Mouse (Mus musculus): ENCODE measurements around the gene Myo3a. TPM values are rescaled to one million over a fixed set of nuclear protein-coding genes. Genes with fewer than 3 reads are reported as not detected.
"Not testable (repeated sequence)": the region's sequence is repeated elsewhere in the genome, so short reads cannot be mapped to it uniquely, and the experiment has no call there.

Gene Myo3a
- polyA plus RNA-seq, 1 experiment from 2014 or later = not detected

GRCm38 (mm10) chr2:22587469-22588169 lies 360.3 kb downstream of the Myo3a start:
- not testable (repeated sequence) for DNase-seq (ENCODE audit: low spot score); H3K27ac ChIP-seq; H3K9me3 ChIP-seq (replicated peaks); H3K4me3 ChIP-seq; H3K4me1 ChIP-seq; H3K36me3 ChIP-seq; H3K27me3 ChIP-seq (ENCODE audit: low read depth, poor library complexity, severe bottlenecking)
- WGBS = 86% methylated on average over 14 of the region's 14 CpGs

DNA sequence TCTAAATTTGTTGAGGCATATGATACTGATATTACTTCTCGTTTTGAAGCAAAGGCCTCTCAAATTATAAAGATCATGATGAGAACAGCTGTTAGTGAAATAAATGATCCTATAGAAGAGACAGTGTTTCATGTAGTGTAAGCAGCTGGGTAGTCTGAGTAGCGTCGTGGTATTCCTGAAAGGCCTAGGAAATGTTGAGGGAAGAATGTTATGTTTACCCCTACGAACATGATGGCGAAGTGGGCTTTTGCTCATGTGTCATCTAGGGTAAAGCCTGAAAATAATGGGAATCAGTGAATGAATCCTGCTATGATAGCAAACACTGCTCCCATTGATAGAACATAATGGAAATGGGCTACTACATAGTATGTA lies 360.9 kb downstream of the Myo3a start:
- not testable (repeated sequence) for H3K27me3 ChIP-seq (ENCODE audit: low read depth, poor library complexity, severe bottlenecking); H3K4me1 ChIP-seq; H3K4me3 ChIP-seq; DNase-seq (ENCODE audit: low spot score); H3K9me3 ChIP-seq (replicated peaks); H3K27ac ChIP-seq; H3K36me3 ChIP-seq
- WGBS = 89% methylated on average over 5 of the region's 5 CpGs

- H3K4me1 ChIP-seq; H3K36me3 ChIP-seq; H3K27ac ChIP-seq; H3K4me3 ChIP-seq; DNase-seq (ENCODE audit: low spot score); H3K9me3 ChIP-seq (replicated peaks); H3K27me3 ChIP-seq (ENCODE audit: low read depth, poor library complexity, severe bottlenecking): not testable (repeated sequence)
- WGBS = 71% methylated on average over 12 of the region's 12 CpGs
These were observed 361.5 kb downstream of the Myo3a start for GRCm38 (mm10) chr2:22588673-22589381.

DNA sequence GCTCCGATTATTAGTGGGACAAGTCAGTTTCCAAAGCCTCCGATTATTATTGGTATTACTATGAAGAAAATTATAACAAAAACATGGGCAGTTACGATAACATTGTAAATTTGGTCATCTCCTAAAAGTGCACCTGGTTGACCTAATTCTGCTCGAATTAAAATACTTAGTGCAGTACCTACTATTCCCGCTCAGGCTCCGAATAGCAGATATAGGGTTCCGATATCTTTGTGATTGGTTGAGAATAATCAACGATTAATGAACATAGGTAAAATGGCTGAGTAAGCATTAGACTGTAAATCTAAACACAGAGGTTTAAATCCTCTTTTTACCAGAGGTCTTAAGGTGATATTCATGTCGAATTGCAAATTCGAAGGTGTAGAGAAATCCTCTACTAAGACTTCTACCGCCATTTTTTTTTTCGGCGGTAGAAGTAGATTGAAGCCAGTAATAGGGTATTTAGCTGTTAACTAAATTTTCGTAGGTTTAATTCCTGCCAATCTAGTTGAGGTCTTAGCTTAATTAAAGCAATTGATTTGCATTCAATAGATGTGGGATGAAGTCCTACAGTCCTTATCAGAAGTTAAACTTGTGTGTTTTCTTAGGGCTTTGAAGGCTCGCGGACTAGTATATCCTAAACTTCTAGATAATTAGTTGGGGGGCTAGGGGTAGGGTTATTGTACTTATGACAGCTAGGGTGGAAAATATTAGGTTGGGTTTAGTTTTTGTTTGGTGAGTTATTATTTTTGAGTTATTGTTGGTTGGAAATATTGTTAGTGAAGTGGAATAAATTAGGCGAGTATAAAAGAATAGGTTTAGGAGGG lies 362.3 kb downstream of the Myo3a start:
- 91% methylated on average over 16 of the region's 17 CpGs for WGBS
- H3K4me1 ChIP-seq; H3K36me3 ChIP-seq; H3K9me3 ChIP-seq (replicated peaks); H3K27ac ChIP-seq; DNase-seq (ENCODE audit: low spot score); H3K27me3 ChIP-seq (ENCODE audit: low read depth, poor library complexity, severe bottlenecking); H3K4me3 ChIP-seq: not testable (repeated sequence)

- Histone ChIP-seq H3K27me3 (ENCODE audit: low read depth, poor library complexity, severe bottlenecking) (no peaks in the 10 kb centered on the region), H3K36me3 (no peaks in the 10 kb centered on the region), H3K9me3 (replicated peaks) (no peaks in the 10 kb centered on the region), H3K27ac (no peak overlapping the region), H3K4me1 (no peaks in the 10 kb centered on the region), H3K4me3 (no peak overlapping the region)
- no peak for DNase-seq (ENCODE audit: low spot score)
These were observed 362.8 kb downstream of the Myo3a start for GRCm38 (mm10) chr2:22590206-22590490.

DNA sequence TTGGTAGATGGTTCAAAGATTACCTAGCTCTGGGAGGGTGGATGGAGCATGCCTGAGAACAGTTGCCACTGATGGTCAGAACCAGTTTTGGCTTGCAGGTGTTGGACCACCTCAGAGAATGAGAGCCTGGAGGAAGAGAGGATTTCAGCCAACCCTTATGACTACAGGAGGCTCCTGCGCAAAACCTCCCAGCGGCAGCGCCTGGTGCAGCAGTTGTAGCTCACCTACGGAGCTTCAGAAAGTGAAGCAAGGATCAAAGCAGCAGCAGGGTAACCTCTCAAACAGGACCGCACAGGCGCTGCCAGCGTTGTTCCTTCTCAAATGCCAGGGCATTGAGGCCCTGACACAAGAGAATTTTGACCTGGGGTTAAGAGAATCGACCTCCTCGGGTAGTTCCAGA lies 390.6 kb downstream of the Myo3a start:
- 3% methylated on average over 9 of the region's 9 CpGs for WGBS
- no peak for DNase-seq (ENCODE audit: low spot score)
- peaks cover 15% of the 10 kb centered on the region for H3K4me1 ChIP-seq

GRCm38 (mm10) chr2:22619416-22619815 lies 392.1 kb downstream of the Myo3a start:
- peaks cover 25% of the 10 kb centered on the region for H3K4me1 ChIP-seq
- no peak overlapping the region for H3K27ac ChIP-seq
- peaks cover 82% of the 10 kb centered on the region for H3K27me3 ChIP-seq (ENCODE audit: low read depth, poor library complexity, severe bottlenecking)
- no peaks in the 10 kb centered on the region for H3K9me3 ChIP-seq (replicated peaks)
- H3K36me3 ChIP-seq = no peaks in the 10 kb centered on the region
- DNase-seq (ENCODE audit: low spot score) = peak; percentile 33
- no peak overlapping the region for H3K4me3 ChIP-seq
- WGBS = 3% methylated on average over 12 of the region's 12 CpGs

More for the DNA sequence above, 390.6 kb downstream of the Myo3a start:
- no peaks in the 10 kb centered on the region for H3K36me3 ChIP-seq
- no peaks in the 10 kb centered on the region for H3K9me3 ChIP-seq (replicated peaks)
- peaks cover 67% of the 10 kb centered on the region for H3K27me3 ChIP-seq (ENCODE audit: low read depth, poor library complexity, severe bottlenecking)
- no peak overlapping the region for H3K4me3 ChIP-seq
- H3K27ac ChIP-seq = no peak overlapping the region

- H3K36me3 ChIP-seq = no peaks in the 10 kb centered on the region
These were observed 392.7 kb downstream of the Myo3a start for GRCm38 (mm10) chr2:22620030-22620429.

DNA sequence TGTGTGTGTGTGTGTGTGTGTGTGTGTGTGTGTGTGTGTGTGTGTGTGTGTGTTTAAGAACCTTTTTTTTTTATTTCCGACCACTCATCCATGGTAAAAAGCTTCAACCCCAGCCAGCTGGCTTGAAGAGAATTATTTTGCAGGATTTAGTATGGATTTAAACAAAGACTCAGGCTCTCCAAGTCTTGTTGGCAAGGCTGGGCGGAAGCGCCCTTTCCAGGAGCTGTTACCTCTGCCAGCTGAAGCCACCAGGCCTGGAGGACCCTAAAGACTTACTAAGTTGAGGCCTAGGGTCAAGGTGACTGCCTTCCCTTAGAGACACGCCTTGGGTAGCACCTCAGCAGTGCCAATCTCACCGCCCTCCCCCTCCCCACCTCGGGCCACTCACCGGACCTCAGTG lies 393.2 kb downstream of the Myo3a start:
- Histone ChIP-seq H3K36me3 (no peaks in the 10 kb centered on the region), H3K27me3 (ENCODE audit: low read depth, poor library complexity, severe bottlenecking) (peaks cover 93% of the 10 kb centered on the region), H3K9me3 (replicated peaks) (no peaks in the 10 kb centered on the region), H3K4me1 (peaks cover 25% of the 10 kb centered on the region), H3K4me3 (no peak overlapping the region), H3K27ac (no peak overlapping the region)
- DNase-seq (ENCODE audit: low spot score) = peak; percentile 32
- 2% methylated on average over 7 of the region's 7 CpGs for WGBS

More at GRCm38 (mm10) chr2:22620030-22620429, 392.7 kb downstream of the Myo3a start:
- WGBS = 2% methylated on average over 6 of the region's 6 CpGs
- H3K9me3 ChIP-seq (replicated peaks) = no peaks in the 10 kb centered on the region
- no peak for DNase-seq (ENCODE audit: low spot score)
- no peak overlapping the region for H3K27ac ChIP-seq
- H3K4me1 ChIP-seq = peaks cover 25% of the 10 kb centered on the region
- no peak overlapping the region for H3K4me3 ChIP-seq
- peaks cover 88% of the 10 kb centered on the region for H3K27me3 ChIP-seq (ENCODE audit: low read depth, poor library complexity, severe bottlenecking)

DNA sequence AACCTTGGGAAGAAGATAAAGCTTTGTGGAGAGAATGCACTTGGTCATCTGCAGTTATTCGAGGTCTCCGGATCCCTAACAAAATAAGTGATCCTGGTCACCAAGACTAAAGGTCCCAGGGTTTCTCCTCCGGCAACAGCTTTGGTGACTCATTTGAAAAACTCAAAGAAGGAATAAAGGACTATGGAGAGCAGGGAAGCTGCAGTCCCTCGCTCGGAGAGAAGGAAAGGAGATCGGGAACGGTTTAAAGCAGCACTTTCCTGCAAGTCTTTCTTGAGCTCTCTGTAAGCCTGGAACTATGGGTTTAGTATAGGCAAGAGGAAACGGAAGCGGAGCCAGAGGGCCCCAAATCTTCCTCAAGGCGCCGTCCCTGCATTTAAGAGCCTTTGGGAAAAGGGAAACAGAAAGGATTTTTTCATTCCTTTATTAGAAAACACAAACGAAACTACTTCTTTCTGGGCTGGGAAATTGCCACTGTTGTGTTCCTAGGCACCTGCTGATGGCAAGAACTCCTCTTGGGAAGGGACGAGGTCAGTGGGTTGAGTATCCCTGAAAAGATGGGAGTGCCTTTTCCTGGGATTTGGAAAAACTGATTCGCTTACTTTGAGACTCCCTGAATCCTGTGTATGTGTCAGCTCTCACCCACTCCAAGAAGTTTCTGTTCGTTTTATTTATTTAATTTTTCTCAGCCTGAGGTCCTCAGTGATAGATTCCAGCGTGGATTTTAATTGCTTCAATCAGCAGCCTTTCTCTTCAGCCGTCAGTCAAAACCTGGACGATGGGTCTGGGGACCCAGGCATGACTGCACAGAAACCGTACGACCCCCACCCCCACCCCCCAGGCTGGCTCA lies 393.9 kb downstream of the Myo3a start:
- no peaks in the 10 kb centered on the region for H3K9me3 ChIP-seq (replicated peaks)
- no peaks in the 10 kb centered on the region for H3K36me3 ChIP-seq
- H3K27me3 ChIP-seq (ENCODE audit: low read depth, poor library complexity, severe bottlenecking) = peaks cover 100% of the 10 kb centered on the region
- peaks cover 25% of the 10 kb centered on the region for H3K4me1 ChIP-seq
- WGBS = 2% methylated on average over 20 of the region's 20 CpGs
- H3K4me3 ChIP-seq = no peak overlapping the region
- DNase-seq (ENCODE audit: low spot score) = no peak
- no peak overlapping the region for H3K27ac ChIP-seq

DNA sequence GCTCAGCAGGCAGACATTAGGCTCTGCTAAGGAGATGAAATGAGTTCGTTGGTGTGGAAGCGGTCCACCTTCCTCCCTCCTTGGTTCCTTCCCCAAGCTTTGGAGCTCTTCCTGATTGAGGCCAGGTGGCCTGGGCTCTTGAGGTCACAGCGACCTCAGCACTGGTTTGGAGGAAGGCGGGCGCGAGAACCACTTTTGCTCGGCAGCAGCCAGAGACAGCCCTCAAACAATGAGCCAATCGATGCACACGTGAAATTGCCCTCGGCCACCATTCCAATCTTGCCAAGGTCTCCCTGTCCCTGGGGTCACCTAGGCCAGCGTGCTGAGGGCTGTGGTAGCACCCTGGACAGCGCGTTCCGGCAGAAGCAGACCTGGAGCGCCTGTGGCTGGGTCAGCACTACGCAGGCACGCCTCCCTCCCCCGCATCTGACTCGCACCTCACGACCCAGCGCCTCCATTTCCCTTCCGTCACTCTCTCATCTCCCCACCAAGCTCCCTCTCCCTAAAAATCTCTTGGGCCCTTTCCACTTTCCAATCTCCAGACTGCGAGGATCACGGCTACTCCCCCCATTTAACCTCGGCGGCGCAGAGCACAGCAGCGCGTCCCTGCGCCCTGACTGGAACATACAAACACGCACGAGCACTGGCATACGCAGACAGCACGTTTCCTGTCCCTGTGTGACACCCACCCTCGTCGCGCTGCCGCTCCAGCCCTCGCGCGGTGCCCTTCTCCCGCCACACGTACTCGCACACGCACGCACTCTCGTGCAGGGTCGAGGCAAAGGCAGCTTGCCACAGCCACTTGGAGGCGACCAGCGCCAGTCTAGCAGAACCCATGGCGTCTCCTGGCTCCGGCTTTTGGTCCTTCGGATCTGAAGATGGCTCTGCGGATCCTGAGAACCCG lies 394.8 kb downstream of the Myo3a start, which contains the start of gene Gad2:
Gene Gad2, plus strand, starts transcription at position 378 of the 904 bp plus-strand sequence.
- DNase-seq (ENCODE audit: low spot score) = peak; percentile 74
- H3K9me3 ChIP-seq (replicated peaks) = no peaks in the 10 kb centered on the region
- no peak within 1 kb of the TSS for H3K27ac ChIP-seq
- peaks cover 100% of the 10 kb centered on the region for H3K27me3 ChIP-seq (ENCODE audit: low read depth, poor library complexity, severe bottlenecking)
- under 1% methylated on average over 55 of the region's 55 CpGs for WGBS
- H3K36me3 ChIP-seq = no peaks in the 10 kb centered on the region
- H3K4me3 ChIP-seq = peak within 1 kb of the TSS; percentile 46
- peaks cover 25% of the 10 kb centered on the region for H3K4me1 ChIP-seq
